Mouse (Mus musculus) megakaryocyte, adult 5-6 weeks (primary cell): ENCODE results near the gene Mansc1. TPM values are rescaled to one million over a fixed set of nuclear protein-coding genes. Genes with fewer than 3 reads are reported as not detected.

Experiments used
- total RNA-seq, 2 experiments: library from RNA; stranded (forward) in 1 of 2; stranded (reverse) in 1 of 2; fragments of 153-499, 151-499 nt in 1 of 2; fragments of 221-1000, 200-1000 nt in 1 of 2; gene quantifications; 2 replicates each; pipeline versions ENCODE4 v1.2.3 to v1.2.4; 2015 to 2017

Gene Mansc1
- total RNA-seq, 2 experiments from 2014 or later: 0.81 to 1.6 TPM

Other genes starting within 250 kb of the Mansc1 start
- 0.22 and 0.50 TPM in 2 replicates for gene Bcl2l14, start 236.2 kb downstream of the Mansc1 start, total RNA-seq (2015)
- 0.49 and 1.4 TPM in 2 replicates for gene Bcl2l14, start 236.2 kb downstream of the Mansc1 start, total RNA-seq (2017)
- 15.0 and 15.5 TPM in 2 replicates for gene Lrp6, start 65.5 kb downstream of the Mansc1 start, total RNA-seq (2015)
- 18.3 and 25.7 TPM in 2 replicates for gene Lrp6, start 65.5 kb downstream of the Mansc1 start, total RNA-seq (2017)
- 13.9 and 15.3 TPM in 2 replicates for gene Borcs5, start 7.0 kb upstream of the Mansc1 start, total RNA-seq (2015)
- gene Borcs5, start 7.0 kb upstream of the Mansc1 start, total RNA-seq (2017): 11.6 and 15.5 TPM in 2 replicates
- 1.3 and 1.8 TPM in 2 replicates for gene Dusp16, start 160.1 kb upstream of the Mansc1 start, total RNA-seq (2015)
- 1.2 and 1.4 TPM in 2 replicates for gene Dusp16, start 160.1 kb upstream of the Mansc1 start, total RNA-seq (2017)
- gene Crebl2, start 197.7 kb upstream of the Mansc1 start, total RNA-seq (2015): 3.1 and 4.5 TPM in 2 replicates
- 6.7 and 6.8 TPM in 2 replicates for gene Crebl2, start 197.7 kb upstream of the Mansc1 start, total RNA-seq (2017)